Mouse (Mus musculus) sigmoid colon, adult 10 weeks (tissue): ENCODE measurements around the gene Erp29. TPM values are rescaled to one million over a fixed set of nuclear protein-coding genes. Genes with fewer than 3 reads are reported as not detected.

Source experiments
- polyA plus RNA-seq: library from polyadenylated mRNA; stranded (reverse); fragments of 350-450 nt; fragmentation: Illumina TruSeq; extraction: RNeasy Lipid Tissue Mini Kit (QIAGEN cat#74804); gene quantifications from one replicate; pipeline ENCODE4 v1.2.3, GENCODE M21; 2014; ENCODE audit warnings: low read depth, low replicate concordance

Erp29 gene
- 10.6 TPM for polyA plus RNA-seq

GRCm38 (mm10) chr5:121452026-121452869 is at the start of gene Erp29:
TSS of gene Erp29 (minus strand) at chr5:121452506.

GRCm38 (mm10) chr5:121451644-121452025 is 671 bp downstream of the Erp29 start, which contains the start of gene Tmem116:
TSS of gene Tmem116 (plus strand) at chr5:121451893.

DNA sequence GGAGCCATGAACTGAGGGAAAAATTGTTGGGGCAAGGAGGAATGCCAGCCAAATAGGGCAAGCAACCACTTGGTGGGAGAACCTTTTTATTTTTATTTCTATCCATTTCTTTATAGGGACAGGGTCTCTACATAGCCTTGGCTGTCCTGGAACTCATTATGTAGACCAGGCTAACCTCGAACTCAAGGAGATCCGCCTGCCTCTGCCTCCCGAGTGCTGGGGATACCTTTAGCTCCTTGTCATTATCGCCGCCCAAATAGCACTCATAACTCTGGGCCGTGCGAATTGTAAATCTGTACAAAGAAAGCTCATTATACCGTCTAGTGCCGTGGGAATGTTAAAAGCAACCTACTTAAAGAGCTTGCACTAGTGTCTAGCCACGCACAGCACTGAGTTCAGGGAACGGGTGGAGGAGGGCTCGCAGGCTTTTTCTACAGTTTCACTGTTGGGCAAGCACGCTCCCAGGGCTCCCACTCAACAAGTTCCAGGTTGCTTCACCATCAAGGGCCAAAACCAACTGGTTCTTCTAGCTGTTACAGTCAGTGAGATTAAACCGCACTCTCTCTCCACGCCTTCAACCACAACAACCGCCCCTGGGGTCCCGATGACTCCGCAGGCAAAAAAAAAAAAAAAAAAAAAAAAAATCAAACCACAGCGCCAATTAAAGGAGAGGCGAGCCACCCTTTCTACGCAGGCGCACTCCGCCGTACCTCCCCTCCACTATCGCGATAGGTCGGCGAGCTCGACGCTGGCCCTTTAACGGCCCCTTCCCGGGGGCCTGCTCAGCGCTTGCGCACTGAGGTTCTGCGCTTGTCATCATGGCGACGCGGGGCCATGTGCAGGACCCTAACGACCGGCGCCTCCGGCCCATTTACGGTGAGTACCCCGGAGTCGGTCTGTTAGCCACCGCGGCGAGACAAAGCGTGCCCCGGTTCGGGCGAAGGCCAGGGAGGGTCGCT is 54.8 kb downstream of the Erp29 start, which contains the start of gene Naa25:
Gene Naa25 (plus strand): TSS at position 750 of the 959 bp plus-strand sequence.

GRCm38 (mm10) chr5:121385461-121386119 is 66.7 kb downstream of the Erp29 start, which contains the start of gene Trafd1:
TSS of gene Trafd1 (minus strand) at chr5:121385632.

Other genes starting within 250 kb of the Erp29 start
- 257 TPM for gene Rpl6, start 248.0 kb downstream of the Erp29 start, polyA plus RNA-seq
- gene Hectd4, start 232.3 kb downstream of the Erp29 start, polyA plus RNA-seq, result 4.0 TPM
- gene Trafd1, start 66.9 kb downstream of the Erp29 start, polyA plus RNA-seq, result 24.5 TPM
- gene Naa25, start 54.6 kb downstream of the Erp29 start, polyA plus RNA-seq, result 27.3 TPM
- not detected for gene Tmem116, start 613 bp downstream of the Erp29 start, polyA plus RNA-seq
- gene Adam1b, start 50.9 kb upstream of the Erp29 start, polyA plus RNA-seq, result not detected
- 4.4 TPM for gene Adam1a, start 93.0 kb upstream of the Erp29 start, polyA plus RNA-seq
- gene Gm42878, start 93.0 kb upstream of the Erp29 start, polyA plus RNA-seq, result 1.9 TPM
- 84.6 TPM for gene Mapkapk5, start 93.4 kb upstream of the Erp29 start, polyA plus RNA-seq
- gene Aldh2, start 141.3 kb upstream of the Erp29 start, polyA plus RNA-seq, result 22.8 TPM
- 5.8 TPM for gene Acad12, start 166.4 kb upstream of the Erp29 start, polyA plus RNA-seq
- gene Acad10, start 208.0 kb upstream of the Erp29 start, polyA plus RNA-seq, result 1.3 TPM
- 32.3 TPM for gene Brap, start 208.1 kb upstream of the Erp29 start, polyA plus RNA-seq